Mouse (Mus musculus) megakaryocyte-erythroid progenitor cell, adult 5-6 weeks (primary cell): ENCODE results near the gene Zfpl1. TPM values are rescaled to one million over a fixed set of nuclear protein-coding genes. Genes with fewer than 3 reads are reported as not detected.

ENCODE experiments used
- ATAC-seq: replicated peaks from 2 replicates; pipeline ENCODE4 v1.8.0; 2016; ENCODE audit warnings: mild to moderate bottlenecking, inconsistent platforms; ENCODE audit not compliant: severe bottlenecking, poor library complexity, low FRiP score, low TSS enrichment
- total RNA-seq, 2 experiments: library from RNA; stranded (forward) in 1 of 2; stranded (reverse) in 1 of 2; fragments of 200-1000, 215-1000 nt in 1 of 2; fragments of >200 nt in 1 of 2; fragmentation: Nextera tagmentation in 1 of 2; gene quantifications; 2 replicates each; pipeline ENCODE4 v1.2.3; 2014 to 2017

The Zfpl1 gene
- total RNA-seq, 2 experiments from 2014 or later = 34.8 to 38.0 TPM

DNA sequence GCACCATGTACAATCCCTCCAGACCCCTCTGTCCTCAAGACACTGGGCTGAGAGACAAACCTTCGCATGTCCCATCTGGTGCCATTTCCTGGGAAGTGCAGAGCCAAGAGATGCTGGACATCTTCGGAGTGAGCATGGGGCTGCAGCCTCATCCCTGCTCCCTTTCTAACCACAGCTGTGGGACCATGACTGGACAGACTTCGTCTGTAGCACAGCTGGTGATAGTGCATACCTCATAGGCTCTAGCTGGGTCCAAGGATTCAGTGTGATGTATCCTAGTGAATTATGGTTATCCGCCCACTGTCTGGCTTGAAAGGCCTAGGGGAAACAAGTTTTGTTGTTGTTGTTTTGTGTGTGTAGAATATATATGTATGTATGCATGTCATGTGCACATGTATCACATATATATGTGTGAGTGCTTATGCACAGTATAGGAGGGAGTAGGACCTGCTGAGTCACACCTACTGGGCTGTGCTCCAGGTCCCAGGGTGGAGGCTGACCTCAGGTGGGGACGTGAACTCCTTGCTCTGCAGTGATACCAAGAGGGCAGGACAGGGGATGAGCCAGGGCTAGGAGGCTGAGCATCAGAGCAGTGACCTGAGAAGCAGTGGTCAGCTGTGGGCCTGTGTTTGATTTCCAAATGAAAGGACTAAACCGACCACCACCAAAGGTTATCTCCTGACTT lies 17.6 kb upstream of the Zfpl1 start:
- ATAC-seq = peak; percentile 68

- no peak for ATAC-seq
These were observed 16.4 kb upstream of the Zfpl1 start for GRCm38 (mm10) chr19:6101186-6101585.

DNA sequence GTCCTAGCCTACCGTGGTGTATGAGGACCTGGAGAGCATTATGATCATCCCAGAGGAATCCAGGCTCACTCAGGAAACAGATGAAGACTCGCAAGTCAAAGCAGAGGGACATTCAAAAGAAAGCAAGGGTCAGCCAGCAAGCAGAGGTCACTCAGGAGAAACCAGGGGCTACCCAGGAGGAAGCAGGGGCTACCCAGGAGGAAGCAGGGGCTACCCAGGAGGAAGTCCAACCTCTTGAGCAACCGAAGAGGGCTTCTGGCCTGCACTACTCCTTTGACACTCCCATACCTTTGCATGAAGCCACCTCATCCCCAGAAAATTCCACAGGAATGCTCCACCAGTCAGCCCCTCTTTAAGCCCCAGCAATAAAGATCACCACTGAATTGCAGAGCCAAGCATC lies 13.1 kb upstream of the Zfpl1 start:
- ATAC-seq = no peak

DNA sequence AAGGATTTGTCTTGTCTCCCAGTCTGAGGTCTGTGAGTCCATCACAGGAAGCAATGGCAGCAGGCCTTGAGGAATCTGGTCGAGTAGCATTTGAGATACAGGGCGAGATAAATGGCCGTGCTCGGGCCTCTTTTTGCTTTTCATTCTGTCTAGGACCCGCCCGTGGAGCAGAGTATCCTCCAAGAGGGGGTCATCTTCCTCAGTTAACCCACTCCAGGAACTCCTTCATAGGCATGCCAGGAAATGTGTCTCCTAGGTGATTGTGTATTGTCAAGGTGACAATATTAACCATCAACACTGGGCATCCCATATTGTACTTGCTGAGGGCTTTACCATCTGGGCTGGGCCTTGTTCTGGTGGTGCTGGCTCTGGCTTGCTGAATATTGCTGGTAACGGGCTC lies 9.4 kb upstream of the Zfpl1 start, which contains the start of gene AC131692.1:
TSS of gene AC131692.1 (plus strand) at position 301 of the 400 bp plus-strand sequence.
- ATAC-seq = no peak

GRCm38 (mm10) chr19:6088841-6089240 lies 4.1 kb upstream of the Zfpl1 start:
- ATAC-seq = no peak

- peak; percentile 79 for ATAC-seq
These were observed 692 bp upstream of the Zfpl1 start for GRCm38 (mm10) chr19:6085417-6085879.

DNA sequence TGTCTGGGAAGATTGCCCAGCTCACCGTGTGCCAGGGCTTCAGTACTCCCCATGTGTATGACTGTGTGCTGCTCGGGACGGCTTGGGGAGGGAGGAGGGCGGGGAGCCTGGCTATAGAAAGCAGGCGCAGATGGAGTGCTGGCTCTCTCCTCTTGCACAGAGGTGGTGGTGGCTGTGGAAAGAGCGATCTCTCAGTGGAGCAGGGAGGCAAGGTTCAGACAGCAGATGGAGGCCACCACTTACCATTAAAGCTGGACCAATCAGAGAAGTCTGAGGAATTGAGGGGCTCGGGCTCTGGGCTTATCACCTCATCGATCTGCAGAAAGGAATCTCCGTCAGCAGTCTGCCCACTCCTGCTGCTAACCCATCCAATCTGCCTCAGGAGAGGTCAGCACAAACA lies 2.6 kb downstream of the Zfpl1 start, which contains the start of gene Gm28374:
TSS of gene Gm28374 (minus strand) at position 101 of the 400 bp plus-strand sequence.
- no peak for ATAC-seq

GRCm38 (mm10) chr19:6079983-6080480 lies 4.7 kb downstream of the Zfpl1 start, which contains the start of gene Tmem262:
Gene Tmem262, plus strand, starts transcription at chr19:6080033.
- ATAC-seq = no peak

- peak; percentile 98 for ATAC-seq
These were observed 8.0 kb downstream of the Zfpl1 start, which contains the start of gene Vps51 for GRCm38 (mm10) chr19:6076564-6077393. Gene Vps51, minus strand, starts transcription at chr19:6077231.

GRCm38 (mm10) chr19:6073889-6074288 lies 10.9 kb downstream of the Zfpl1 start:
- no peak for ATAC-seq

DNA sequence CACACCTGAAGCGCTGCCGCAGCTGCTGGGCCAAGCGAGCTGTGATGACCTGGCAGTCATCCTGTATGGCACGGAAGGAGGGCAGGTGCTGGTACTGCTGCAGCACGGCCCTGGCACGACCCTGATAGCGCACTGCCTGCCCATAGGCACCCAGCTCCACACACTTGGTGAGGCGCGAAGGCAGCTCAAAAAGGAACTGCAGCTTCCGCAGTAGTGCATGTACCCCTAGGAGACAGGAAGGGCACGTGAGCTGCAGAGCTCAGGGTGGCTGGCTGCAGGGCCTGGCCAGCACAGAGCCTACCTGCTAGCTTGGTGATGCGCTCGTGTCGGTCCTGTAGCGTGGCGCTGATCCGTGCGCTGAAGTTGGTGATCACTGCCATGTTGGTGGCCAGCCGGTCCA lies 13.5 kb downstream of the Zfpl1 start:
- no peak for ATAC-seq

DNA sequence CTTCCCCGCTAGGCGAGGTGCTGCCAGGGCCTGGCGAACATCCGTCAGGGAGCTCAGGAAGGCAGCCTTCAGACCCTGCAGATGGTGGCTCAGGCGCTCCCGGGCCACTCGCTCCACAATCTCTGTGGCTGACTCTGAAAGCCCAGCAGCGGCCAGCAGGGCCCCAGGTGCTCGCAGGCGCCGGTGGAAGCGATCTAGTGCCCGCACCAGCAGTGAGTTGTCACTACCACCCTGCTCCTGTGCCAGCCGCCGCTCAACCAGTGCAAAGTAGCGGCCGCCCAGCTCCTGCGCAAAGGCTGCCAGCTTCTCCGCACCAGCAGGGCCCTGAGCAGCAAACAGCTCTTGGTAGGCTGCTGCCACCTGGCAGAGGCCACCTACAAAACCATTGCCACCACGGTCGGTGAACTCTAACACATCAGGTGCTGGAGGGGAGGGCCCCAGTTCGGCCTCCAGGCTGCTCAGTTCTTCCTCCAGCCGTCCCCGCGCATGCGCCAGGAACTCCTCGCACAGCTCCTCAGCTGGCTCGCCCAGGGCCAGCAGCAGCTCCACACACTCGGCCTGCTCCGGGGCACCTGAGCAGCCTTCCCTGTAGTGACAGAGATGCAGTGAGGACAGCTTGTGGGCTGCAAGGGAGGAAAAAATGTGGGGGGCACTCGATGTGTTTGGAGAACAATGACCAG lies 14.0 kb downstream of the Zfpl1 start:
- no peak for ATAC-seq

DNA sequence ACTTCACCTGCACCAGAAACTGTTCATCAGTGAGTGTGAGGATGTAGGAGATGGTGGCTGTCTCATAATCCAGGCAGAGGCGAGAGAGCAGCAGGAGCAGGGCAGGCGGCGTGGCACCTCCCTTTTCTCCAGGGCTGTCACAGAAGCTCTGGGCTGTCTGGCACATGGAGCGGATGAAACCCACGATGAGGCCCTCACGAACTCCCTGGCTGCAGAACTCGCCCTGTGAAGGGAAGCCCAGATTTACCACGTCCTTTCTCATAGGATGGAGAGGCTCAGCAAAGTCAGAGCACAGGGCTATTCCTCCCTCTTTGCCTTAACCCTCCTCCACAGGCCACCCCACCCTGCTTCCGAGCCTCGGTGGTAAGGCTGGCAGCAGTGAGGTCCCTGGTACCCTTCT lies 14.9 kb downstream of the Zfpl1 start:
- ATAC-seq = no peak

GRCm38 (mm10) chr19:6068951-6069350 lies 15.8 kb downstream of the Zfpl1 start:
- ATAC-seq = no peak

- ATAC-seq = peak; percentile 86
These were observed 16.9 kb downstream of the Zfpl1 start, which contains the start of gene Tm7sf2 for GRCm38 (mm10) chr19:6067724-6068415. Gene Tm7sf2, minus strand, starts transcription at chr19:6068373.

DNA sequence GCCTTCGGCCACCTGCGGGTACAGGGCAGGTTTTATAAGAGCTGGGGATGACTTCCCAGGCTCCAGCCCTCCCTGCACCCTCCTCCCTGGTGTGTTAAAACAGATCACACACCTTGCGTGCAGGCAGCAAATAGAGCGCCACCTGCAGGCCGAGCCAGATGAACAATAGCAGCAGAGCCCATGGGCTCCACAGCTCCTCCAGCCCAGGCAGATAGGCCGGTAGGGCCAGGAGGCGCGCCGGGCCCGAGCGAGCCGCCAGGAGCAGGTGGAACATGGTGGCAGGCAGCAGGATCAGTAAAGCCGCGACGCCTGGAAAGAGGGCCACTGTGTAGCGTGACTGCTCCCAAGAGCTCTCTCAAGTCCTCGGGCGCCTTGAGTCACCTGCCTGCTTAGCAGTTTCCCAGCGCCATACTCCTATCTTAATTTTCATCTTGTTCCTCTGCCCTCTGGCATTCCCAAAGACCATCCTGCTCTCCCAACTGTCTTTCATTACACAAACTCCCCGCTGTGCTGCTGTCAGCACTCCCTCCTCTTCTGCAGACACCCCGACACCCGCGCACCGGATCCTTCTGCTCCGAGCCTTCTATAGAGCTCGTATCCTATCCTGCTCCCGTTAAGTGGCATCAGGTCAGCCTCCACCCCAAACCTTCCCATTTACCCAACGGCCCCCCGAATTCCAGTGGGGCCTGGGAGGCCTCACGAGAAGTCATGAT lies 17.6 kb downstream of the Zfpl1 start:
- ATAC-seq = peak; percentile 72

DNA sequence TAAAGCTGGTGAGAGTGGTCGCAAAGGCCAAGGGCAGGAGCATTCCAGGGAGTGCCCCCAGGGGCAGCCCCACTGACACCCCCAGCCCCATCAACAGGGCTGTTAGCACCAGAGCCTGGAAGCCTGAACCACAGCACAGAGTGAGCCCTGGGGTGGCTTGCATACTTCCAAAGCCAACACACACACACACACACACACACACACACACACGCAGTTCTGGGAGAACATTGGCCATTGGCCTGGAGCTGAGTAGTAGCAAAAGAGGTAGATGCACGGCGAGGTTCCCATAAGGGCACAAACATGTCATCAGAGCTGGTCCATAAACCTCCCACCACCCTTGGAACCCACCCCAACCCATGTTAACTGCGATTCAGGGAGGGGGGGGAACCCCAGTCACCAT lies 18.2 kb downstream of the Zfpl1 start:
- ATAC-seq = no peak

DNA sequence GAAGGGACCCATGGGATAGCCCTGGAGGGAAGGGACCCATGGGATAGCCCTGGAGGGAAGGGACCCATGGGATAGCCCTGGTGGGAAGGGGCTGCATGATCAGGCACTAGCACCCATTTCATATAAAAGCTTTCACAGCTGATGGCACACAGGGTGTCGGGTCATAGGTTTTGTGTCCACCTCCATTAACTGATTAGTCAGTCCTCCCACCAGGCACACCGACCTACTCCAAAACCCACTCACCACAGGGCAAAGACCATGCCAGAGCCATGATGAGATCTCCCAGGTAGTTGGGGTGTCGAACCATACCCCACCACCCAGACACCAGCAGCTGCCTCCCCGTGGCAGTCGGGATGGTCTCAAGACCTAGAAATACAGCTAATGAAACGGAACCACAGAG lies 21.7 kb downstream of the Zfpl1 start:
- no peak for ATAC-seq
